Mouse (Mus musculus) megakaryocyte progenitor cell, adult 5-6 weeks (primary cell): ENCODE results near the gene Ppp1r14a. TPM values are rescaled to one million over a fixed set of nuclear protein-coding genes. Genes with fewer than 3 reads are reported as not detected.

Source experiments
- ATAC-seq: replicated peaks from 2 replicates; pipeline ENCODE4 v1.8.0; 2016; ENCODE audit warnings: mild to moderate bottlenecking, moderate TSS enrichment, inconsistent platforms; ENCODE audit not compliant: poor library complexity
- total RNA-seq, 2 experiments: library from RNA; stranded (forward) in 1 of 2; stranded (reverse) in 1 of 2; fragments of 157-497, 149-512 nt in 1 of 2; fragments of 200-1000 nt in 1 of 2; gene quantifications; 2 replicates each; pipeline versions ENCODE4 v1.2.3 to v1.2.4; 2015 to 2017

Ppp1r14a gene
- total RNA-seq, 2 experiments from 2014 or later: 1.1 TPM; not detected in 1

DNA sequence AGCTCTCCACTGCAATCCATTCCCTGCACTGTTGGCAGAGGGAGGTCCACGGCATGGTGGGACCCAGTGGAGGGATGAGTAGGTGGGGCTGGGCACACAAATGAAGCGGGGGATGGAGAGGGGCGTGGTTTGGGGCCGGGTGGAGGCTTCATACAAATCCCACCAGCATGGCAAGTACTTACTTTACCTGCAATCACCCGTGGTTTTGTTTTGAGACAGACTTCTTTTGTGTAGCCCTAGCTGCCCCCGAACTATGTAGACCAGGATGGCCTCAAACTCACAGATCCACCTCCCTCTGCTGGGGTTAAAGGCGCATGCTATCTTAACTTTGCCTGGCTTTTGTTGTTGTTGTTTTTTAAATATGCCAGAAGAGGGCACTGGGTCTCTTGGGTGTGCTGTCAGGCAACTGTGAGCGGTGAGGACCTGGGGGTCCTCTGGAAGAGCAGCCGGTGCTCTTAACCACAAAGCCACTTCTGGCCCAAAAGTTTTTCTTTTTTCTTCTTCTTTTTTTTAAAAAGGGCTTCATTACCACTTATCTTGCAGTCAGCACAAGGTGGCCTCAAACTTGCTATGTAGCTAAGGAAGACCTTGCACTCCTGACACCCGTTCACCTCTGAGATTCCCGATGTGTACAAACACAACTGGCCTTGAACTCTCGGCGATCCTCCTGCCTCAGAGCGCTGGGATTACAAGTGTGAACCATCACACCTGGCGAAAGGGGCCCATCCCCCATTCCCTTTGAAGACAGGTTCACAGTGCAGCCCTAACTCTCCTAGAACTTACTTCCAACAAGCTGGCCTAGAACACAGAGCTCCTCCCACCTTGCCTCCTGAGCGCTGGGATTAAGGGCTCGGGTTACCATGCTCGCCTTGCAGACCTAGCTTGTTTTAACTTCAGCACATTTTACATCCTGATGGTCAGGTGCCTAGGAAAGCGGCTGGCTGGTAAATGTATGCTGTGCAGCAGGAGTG, 30.5 kb downstream of the Ppp1r14a start:
- ATAC-seq: peak; percentile 47; the same call in 1 of the 2 replicates

GRCm38 (mm10) chr7:29327087-29327486, 38.0 kb downstream of the Ppp1r14a start:
- ATAC-seq: no peak

DNA sequence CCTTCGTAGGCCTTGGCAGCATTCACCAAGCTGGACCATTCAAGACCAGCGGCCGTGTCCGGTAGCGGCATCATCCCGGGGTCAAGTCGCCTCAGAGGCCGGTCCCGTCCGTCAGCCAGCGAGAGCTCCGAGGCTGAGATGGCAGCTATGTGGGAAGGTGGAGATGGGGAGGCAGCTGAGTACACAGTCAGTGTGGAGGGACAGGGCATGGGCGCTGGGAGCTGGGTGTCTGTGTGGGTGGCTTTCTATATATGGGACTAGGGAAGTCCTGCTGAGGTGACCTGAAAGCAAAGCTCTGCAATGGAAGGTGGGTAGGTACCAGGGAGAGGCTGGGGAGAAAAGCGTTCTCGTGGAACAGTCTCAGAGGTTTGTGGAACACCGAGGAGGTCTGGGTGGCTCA, 39.9 kb downstream of the Ppp1r14a start:
- no peak for ATAC-seq

DNA sequence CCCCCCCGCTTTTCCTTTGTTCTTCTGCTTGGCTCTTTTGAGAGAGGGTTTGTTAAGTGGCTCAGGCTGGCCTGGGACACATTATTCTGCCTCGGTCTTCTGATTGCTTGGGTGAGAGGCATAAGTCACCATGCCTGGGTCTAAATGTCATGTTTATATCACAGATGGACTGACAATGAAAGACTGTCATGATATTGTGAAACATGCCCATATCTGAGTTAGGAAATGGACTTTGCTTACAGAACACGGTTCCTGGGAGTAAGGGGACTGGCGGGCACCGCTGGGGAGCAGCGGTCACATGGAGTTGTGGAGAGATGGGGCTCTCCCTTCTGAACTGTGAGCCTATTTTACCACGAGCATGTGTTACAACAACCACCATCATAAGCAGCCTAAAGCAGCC, 45.0 kb downstream of the Ppp1r14a start:
- no peak for ATAC-seq

GRCm38 (mm10) chr7:29335276-29335675, 46.2 kb downstream of the Ppp1r14a start:
- peak; percentile 33; the same call in 1 of the 2 replicates for ATAC-seq

DNA sequence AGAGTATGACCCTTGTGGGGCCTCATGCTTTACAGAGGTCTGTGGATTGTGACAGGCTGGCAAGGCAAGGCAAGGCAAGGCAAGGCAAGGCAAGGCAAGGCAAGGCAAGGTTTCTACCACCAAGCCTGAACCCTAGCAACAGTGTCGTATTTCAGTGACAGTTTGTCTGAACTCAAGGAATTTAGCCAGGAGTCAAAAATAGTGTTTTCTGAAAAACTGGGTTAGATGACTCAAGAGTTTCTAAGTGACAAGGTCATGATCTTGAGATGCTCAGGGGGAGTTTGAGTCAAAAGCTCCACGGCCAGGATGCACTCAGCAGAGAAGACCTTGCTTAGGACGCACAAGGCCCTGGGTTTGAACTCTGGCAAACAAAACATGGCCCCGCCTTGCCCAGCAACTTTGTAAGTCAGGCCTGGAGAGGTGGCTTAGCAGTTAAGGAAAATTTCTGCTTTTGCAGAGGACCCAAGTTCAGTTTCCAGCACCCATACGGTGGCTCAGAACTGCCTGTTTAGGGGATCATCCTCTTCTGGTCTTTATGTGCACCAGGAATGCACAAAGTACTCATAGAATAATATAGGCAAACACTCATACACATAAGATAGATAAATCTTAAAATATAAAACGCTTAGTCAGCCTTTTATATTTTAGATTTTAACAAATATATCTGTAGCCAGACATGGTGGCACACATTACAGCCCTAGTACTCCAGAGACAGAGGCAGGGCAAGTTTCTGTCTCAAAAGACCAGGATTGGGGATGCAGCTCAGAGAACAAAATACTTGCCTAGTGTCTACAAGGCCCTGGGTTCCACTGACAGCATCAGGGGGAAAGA, 46.9 kb downstream of the Ppp1r14a start:
- ATAC-seq: no peak

DNA sequence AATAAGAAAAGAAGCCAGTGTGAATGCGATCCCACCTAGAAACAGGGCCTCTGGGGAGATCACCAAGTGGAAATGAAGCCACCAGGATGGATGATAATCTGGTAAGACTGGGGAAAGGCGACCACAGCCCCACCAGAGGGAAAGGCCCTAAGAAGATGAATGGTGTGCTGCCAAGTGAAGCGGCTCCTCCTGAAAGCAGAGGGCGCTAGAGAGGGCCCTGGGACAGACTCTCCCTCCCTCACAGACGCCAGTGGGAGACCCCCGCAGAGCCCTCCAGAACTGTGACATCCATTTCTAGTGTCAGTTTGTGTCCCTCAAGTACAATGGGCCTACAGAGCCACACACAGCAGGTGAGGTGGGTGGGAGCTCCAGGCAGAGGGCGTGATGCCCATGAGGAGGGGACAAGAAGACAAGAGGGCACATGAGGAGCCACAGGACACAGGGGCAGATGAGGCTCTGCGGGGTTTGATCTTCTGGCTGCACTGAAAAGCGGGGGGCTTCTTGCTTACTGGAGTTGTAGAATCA, 47.7 kb downstream of the Ppp1r14a start:
- ATAC-seq: no peak; the same call in 1 of the 2 replicates

DNA sequence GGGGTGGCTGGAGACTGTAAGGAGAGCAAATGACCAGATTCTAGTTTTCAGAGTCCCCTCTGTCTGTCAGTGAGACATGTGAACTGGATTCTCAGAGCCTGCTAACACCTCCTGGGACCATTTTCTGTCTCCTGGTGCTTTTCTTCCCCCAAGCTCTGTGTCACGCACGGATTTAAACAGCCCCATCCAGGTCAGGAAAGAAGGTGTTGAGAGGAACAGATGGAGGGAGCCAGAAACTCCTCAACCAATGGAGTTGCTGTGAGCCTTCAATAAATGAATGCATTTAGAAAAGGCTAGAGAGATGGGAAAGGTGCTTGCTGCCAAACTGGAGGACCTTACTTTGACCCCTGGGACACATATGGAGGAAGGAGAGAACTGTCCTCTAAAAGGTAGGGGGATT, 48.7 kb downstream of the Ppp1r14a start:
- no peak for ATAC-seq

DNA sequence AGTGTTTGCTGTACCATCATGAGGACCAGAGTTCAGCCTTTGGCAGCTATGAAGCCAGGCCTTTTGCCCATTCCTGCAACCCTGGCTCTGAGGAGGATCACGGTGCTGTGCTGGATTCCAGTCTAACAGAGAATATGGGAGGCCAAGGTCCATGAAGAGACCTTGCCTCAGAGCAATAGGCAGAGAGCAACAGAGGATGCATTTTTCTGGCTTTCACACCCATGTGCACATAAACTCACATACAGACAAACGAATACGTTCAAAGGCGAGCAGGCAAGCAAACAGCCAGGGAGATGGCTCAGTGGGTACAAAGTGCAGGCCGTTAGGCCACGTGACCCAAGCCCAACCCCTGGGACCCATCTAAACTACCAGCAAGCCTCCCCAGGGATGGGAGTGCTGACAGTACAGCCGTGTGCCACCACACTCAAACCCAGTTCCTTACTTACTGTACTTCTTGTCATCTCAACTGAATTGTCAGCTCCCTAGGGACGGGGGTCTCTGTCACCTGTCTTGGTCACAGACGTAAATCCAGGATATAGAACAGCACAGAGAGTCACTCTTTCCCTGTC, 49.3 kb downstream of the Ppp1r14a start:
- 0 out of 2 replicates have a peak, but pooled peaks have one; percentile 7 for ATAC-seq

DNA sequence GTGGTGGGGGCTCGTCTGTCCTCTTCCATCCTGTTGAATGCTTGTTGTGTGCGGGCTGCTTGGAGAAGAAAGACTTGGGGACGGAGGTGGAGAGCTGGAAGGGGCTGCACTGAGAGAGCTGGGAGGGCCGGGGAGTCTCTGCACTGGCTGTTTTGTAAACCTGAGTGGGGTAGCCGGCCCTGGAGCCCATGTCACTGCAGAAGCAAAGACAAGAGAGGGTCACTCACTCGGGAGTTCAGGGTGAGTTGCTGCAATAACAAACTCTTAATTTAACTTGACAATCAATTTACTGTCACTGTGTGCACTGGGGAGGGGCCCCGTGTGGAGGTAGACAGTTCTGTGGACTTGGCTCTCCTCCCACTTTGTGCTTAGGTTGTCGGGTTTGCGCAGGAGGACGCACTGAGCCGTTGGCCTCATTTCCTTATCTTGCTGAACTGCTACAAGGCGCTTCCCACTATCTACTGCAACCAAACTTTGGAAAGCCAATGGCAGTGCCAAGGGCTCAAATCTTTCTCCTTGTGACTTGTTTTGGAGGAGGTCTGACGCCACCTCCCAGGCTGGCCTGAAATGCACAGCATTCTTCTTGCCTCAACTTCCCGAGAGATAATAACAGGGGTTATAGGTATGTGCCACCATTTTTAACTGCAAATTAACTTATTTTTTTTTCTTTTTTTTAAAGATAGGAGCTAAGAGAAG, 50.0 kb downstream of the Ppp1r14a start:
- ATAC-seq: peak; percentile 79

DNA sequence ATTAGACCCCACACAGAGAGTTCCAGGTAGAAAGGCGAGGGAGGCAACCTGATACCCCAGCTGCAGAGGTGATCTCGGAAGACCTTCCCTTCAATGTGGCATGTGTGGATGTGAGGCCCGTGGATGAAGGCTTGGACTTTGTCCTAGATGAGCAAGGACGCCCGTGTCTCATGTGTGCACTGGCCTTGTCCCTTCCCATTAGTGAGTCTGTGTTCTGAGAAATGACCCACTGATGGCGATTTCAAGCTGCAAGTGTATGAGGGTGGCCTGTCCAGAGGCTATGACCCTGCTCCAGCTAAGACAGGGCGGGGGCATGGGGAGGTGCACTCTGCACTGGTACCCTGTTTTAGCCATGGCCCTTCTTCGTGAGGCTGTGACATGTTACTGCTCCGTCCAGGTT, 51.1 kb downstream of the Ppp1r14a start:
- ATAC-seq: no peak

DNA sequence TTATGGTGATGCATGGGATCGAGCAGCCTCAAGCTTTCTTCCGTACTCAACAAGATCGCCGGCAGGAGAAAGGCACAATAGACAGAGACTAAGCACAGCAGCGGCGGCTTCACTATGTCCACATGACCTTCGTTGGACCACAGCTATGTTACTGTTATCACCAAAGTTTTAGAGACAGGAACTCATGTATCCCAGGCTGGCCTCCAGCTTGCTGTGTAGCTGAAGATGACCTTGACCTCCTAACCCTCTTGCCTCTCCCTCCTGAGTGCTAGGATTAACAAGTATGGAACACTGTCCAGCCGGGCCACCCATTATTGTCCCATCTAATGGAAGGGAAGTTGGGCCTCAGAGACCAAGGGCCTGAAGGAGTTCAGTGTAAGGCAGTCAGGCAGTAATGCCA, 51.7 kb downstream of the Ppp1r14a start:
- ATAC-seq: no peak

- ATAC-seq: no peak
Observed at GRCm38 (mm10) chr7:29341722-29342121, 52.6 kb downstream of the Ppp1r14a start.

DNA sequence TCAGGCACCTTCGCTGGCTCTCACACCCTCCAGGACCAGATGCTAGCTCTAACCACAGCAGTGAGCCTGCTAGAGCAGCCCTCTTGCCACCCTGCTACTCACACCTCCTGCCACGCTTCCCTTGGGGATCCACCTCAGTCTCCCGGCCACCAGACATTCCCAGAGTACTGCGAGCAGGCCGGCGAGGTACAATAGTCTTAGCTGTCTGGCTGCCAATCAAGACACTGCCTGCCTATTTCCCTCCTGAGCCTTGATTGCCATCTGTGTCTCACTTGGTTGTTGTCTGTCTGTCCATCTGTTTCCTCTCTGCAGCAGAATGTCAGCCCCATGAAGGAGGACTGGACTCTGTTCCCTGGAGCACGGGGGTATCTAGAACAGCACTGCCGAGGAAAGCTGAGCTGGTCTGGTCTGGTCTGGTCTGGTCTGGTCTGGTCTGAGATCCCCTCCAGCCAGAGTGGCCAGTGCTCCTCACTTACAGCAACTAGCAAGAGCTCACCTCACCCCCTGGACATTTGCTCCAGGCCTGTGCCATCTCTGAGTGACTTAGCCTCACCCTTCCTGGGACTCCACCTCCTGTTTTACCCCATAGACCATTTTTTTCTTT, 53.5 kb downstream of the Ppp1r14a start:
- ATAC-seq: peak; percentile 49

Other genes starting within 250 kb of the Ppp1r14a start
- 0.24 and 1.1 TPM in 2 replicates for gene Ryr1, start 164.1 kb upstream of the Ppp1r14a start, total RNA-seq (2015)
- gene Ryr1, start 164.1 kb upstream of the Ppp1r14a start, total RNA-seq (2017): 0.12 and 0.44 TPM in 2 replicates
- gene Rasgrp4, start 154.5 kb upstream of the Ppp1r14a start, total RNA-seq (2015): 1.8 and 3.3 TPM in 2 replicates
- gene Rasgrp4, start 154.5 kb upstream of the Ppp1r14a start, total RNA-seq (2017): 1.5 and 7.2 TPM in 2 replicates
- 19.4 and 24.1 TPM in 2 replicates for gene Fam98c, start 133.1 kb upstream of the Ppp1r14a start, total RNA-seq (2015)
- gene Fam98c, start 133.1 kb upstream of the Ppp1r14a start, total RNA-seq (2017): 22.6 and 23.4 TPM in 2 replicates
- gene Ggn, start 119.1 kb upstream of the Ppp1r14a start, total RNA-seq (2015): 0.76 and 1.2 TPM in 2 replicates
- gene Ggn, start 119.1 kb upstream of the Ppp1r14a start, total RNA-seq (2017): 0.17 and 0.47 TPM in 2 replicates
- 0.56 and 2.3 TPM in 2 replicates for gene Spred3, start 118.9 kb upstream of the Ppp1r14a start, total RNA-seq (2015)
- gene Spred3, start 118.9 kb upstream of the Ppp1r14a start, total RNA-seq (2017): 0.91 and 2.4 TPM in 2 replicates
- gene Psmd8, start 108.6 kb upstream of the Ppp1r14a start, total RNA-seq (2015): 169 and 191 TPM in 2 replicates
- 160 and 176 TPM in 2 replicates for gene Psmd8, start 108.6 kb upstream of the Ppp1r14a start, total RNA-seq (2017)
- 1.1 TPM in 1 of 2 replicates, not detected in the other for gene Catsperg1, start 75.3 kb upstream of the Ppp1r14a start, total RNA-seq (2015)
- 0.20 and 0.50 TPM in 2 replicates for gene Catsperg1, start 75.3 kb upstream of the Ppp1r14a start, total RNA-seq (2017)
- gene Kcnk6, start 56.8 kb upstream of the Ppp1r14a start, total RNA-seq (2015): 4.2 and 5.8 TPM in 2 replicates
- gene Kcnk6, start 56.8 kb upstream of the Ppp1r14a start, total RNA-seq (2017): 8.0 and 9.3 TPM in 2 replicates
- gene Yif1b, start 51.0 kb upstream of the Ppp1r14a start, total RNA-seq (2015): 75.8 and 77.8 TPM in 2 replicates
- gene Yif1b, start 51.0 kb upstream of the Ppp1r14a start, total RNA-seq (2017): 28.2 and 34.1 TPM in 2 replicates
- gene 2200002D01Rik, start 40.8 kb upstream of the Ppp1r14a start, total RNA-seq (2015): 0.20 TPM in 1 of 2 replicates, not detected in the other
- gene 2200002D01Rik, start 40.8 kb upstream of the Ppp1r14a start, total RNA-seq (2017): 1.4 TPM in 1 of 2 replicates, not detected in the other
- 60.8 and 62.8 TPM in 2 replicates for gene Spint2, start 7.4 kb upstream of the Ppp1r14a start, total RNA-seq (2015)
- gene Spint2, start 7.4 kb upstream of the Ppp1r14a start, total RNA-seq (2017): 21.2 and 34.1 TPM in 2 replicates
- 0.05 and 0.73 TPM in 2 replicates for gene Dpf1, start 14.6 kb downstream of the Ppp1r14a start, total RNA-seq (2015)
- 0.10 TPM in 1 of 2 replicates, not detected in the other for gene Dpf1, start 14.6 kb downstream of the Ppp1r14a start, total RNA-seq (2017)
- gene Sipa1l3, start 229.3 kb downstream of the Ppp1r14a start, total RNA-seq (2015): 28.2 and 34.2 TPM in 2 replicates
- gene Sipa1l3, start 229.3 kb downstream of the Ppp1r14a start, total RNA-seq (2017): 5.4 and 8.3 TPM in 2 replicates